Mouse (Mus musculus) bone marrow, adult 2 months (tissue): ENCODE data around the gene Zfp689.

Experiments used
- CTCF ChIP-seq: fragments of 200-500 bp; IDR thresholded peaks from 2 replicates; pipeline ENCODE4 v1.5.1; 2011; ENCODE audit warnings: low read length, control low read depth; ENCODE audit not compliant: control insufficient read depth, insufficient read depth
- POLR2A ChIP-seq: fragments of 200-500 bp; IDR thresholded peaks from 2 replicates; pipeline ENCODE4 v1.6.1; 2011; ENCODE audit warnings: low read depth, mild to moderate bottlenecking, control low read depth, low read length, borderline replicate concordance; ENCODE audit not compliant: control insufficient read depth

DNA sequence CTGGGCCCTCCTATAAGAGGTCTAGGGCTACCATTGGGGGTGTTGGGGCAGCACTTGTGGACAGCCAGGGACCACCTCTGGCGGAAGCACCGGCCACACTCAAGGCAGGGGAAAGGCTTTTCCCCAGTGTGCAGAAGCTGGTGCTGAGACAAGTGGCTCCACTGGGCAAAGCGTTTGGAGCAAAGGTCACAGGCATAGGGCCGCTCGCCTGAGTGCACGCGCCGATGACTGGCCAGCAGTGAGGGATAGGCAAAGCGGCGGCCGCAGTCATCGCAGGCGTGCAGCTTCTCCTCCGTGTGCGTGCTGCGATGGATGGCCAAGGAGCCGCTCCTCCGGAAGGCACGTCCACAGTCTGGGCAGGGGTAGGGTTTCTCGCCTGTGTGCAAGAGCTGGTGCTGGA is 5.0 kb downstream of the Zfp689 start:
- no peak for TF ChIP-seq CTCF
- no peak; the same call in 1 of the 2 replicates for TF ChIP-seq POLR2A
